Mouse (Mus musculus) liver, adult 2 months (tissue): ENCODE data around the gene Stag2.
A peak's percentile ranks its signal among the peaks of the same experiment; 100 is the strongest.

ENCODE experiments used
- CTCF ChIP-seq: fragments of 200-500 bp; IDR thresholded peaks from 2 replicates; pipeline ENCODE4 v1.5.1; 2011; ENCODE audit warnings: low read depth, low read length, control low read depth
- POLR2A ChIP-seq: fragments of 200-500 bp; IDR thresholded peaks from 2 replicates; pipeline ENCODE4 v1.6.1; 2011; ENCODE audit warnings: low read length, control low read depth; ENCODE audit not compliant: insufficient read depth; ENCODE audit errors: extremely low read depth

GRCm38 (mm10) chrX:42151903-42152369, 2.8 kb downstream of the Stag2 start:
- TF ChIP-seq CTCF = no peak
- TF ChIP-seq POLR2A = 0 out of 2 replicates have a peak, but pooled peaks have one; percentile 8
